Mouse (Mus musculus) mouse trophoblast stem cell (cell line): Measurements from ENCODE around the gene Akt3.

Experiments used
- in situ Hi-C, 2 experiments: fragments of 300-500 bp; cut with MseI, MboI; formaldehyde crosslinking; loops; 2 replicates in 1 of 2; 3 replicates in 1 of 2; pipeline ENCODE4 v1.15.1; 2025

The Akt3 gene

DNA sequence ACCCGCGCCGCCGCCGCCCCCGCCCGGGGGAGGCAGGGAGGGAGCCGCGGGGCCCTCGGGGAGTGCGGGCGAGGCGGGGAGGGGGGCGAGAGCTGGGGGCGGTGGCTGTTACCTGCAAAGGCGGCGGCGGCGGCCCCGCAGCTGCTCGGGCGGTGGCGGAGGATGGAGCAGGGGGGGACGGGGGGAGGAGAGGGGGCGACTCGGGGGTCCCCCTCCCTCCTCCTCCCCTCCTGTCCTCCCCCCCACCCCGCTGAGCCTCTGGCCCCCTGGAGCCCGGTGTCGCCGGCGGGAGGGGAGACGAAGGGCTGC is at the start of gene Akt3:
Gene Akt3 (minus strand): TSS at position 170 of the 309 bp plus-strand sequence.
- in situ Hi-C loops = no loop called here

DNA sequence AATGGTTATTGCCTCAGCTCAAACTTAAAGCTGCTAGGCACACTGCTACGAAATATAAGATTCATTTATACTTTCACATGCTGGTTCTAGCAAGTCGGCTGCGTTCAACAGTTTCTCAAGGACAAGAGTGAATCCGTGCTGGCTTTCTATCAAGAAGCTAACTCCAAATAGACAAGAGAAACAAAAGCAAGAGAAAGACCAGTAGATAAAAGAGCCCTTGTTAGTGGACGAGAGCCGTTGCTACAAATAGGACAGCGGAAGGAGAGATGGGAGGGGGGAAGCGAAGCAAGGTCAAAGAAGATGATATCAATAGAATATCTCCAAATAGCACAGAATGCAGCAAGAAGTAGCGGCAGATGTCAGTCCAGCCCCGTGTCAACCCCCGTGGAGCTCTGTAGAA is 49.5 kb upstream of the Akt3 start:
- in situ Hi-C loops = no loop called here

DNA sequence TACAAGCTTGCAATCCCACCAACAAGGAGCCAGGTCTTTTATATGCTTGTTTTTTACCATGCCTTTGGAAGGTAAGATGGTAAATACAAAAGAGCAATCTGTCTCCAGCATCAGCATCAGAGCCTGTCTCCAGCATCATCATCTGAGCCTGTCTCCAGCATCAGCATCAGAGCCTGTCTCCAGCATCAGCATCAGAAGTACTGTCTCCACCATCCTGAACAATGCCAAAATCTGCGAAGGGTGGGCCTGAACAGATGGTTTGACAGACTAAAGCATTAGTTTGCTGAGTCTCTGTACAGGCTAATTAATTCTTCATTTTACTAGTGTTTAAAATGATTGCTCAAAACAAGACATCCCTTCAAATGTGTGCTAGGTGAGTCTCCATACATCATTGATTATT is 40.2 kb upstream of the Akt3 start:
- in situ Hi-C loops = no loop called here

DNA sequence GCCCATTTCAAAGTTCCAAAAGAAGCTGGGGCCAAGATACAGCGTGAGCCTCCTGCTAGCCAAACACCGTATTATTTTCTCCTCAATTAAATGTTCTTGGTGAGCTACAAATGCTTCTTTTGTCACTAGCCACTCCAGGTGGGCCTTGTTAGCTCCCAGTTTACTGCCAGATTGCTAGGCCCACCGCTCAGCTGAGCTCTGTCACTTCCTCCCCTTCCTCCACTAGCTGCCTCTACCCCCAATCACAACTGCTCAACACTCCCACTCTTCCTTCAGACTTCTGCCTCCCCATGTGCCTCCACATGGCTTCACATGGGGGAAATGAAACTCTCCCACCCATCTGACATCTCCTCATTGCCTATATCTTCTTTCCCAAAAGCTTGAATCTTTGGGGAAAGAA is 28.8 kb upstream of the Akt3 start:
- in situ Hi-C loops = no loop called here

DNA sequence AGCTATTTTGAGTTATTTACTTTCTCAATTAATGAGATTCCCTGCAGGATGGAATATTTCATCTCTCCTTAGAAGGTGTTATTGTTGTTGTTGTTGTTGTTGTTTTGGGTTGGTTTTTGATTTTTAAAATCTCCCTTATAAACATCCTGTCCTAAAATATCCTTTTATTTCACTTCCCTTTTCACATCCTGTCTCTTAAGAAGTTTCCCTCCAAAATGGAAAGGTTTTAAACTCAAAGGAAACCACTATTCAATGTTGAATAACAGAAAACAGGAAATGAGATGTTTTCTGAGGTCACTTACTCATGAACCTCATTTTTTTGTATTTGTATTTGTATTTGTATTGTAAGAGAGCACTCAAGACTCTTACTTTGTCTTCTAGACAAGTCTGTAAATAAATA is 23.9 kb upstream of the Akt3 start:
- in situ Hi-C loops = no loop called here

DNA sequence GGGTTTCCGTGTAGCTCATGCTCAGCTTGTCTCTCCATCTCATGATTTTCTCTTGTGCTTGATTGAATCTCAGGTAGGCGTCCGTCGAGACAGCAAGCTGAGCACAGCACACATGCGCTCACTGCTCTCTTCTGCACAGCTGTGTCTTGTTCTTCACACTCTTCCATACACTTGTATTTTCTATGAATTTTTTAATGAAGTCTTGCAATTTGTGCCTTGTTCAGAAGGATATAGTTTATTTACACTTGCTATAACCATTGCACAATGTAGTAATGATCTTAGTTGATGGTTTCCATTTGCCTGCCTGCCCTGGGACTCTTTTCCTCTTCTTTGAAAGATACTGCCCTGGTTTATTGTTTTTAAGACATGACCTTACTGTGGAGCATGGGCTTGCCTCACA is 19.4 kb upstream of the Akt3 start:
- in situ Hi-C loops = no loop called here

DNA sequence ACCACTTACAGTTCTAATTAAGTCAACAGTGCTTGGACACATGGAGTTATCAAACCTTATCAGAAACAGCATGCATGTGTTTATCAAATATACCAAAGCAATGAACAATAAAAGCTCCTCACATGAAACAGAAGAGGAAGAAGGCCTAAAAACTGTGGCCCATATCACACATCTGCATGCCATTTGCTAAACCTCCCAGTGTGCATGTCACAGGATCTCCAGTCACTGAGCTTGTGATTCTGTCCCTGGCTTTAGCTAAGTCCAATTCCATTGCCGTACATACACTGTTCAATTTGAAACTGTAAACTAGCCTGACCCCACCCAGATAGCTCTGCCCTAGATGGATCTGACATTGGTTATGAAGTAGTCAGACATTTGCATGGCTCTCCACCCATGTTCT is 9.6 kb upstream of the Akt3 start:
- in situ Hi-C loops = no loop called here

DNA sequence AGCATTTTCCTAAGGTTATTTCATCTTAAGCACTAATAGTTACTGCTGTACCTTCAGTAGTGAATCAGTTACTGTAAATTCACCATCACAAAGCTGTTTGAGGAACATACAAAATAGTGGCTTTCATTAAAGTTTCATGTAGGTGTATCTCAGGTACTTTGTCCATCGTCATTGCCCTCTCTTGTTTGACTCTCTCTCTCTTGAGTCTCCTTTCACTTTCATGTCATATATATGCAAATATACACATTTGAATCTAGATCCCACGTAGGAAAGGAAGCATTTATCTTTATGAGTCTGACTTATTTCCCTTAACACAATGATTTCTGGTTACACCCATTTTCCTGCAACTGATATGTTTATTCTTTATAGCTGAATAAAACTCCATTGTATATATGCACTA is 4.9 kb upstream of the Akt3 start:
- in situ Hi-C loops = no loop called here

DNA sequence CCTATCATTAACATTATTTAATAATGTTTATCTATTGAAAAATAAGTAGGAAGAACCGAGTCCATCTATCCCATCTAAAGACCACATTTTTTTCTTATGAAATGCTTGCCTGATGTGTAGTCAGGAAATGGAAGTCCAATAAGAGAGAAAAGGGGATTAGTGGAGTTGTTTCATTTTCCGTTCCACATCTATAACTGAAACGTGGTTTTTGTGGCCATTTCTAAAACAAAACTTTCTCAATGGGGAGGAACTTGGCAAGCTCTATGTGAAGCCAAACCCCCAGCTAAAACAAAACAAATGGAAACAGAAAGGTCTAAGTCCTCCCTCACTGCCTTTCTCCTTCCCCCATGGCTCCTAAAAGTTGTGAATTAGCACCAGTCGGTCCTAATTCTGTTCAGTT is 2.8 kb upstream of the Akt3 start:
- in situ Hi-C loops = no loop called here

DNA sequence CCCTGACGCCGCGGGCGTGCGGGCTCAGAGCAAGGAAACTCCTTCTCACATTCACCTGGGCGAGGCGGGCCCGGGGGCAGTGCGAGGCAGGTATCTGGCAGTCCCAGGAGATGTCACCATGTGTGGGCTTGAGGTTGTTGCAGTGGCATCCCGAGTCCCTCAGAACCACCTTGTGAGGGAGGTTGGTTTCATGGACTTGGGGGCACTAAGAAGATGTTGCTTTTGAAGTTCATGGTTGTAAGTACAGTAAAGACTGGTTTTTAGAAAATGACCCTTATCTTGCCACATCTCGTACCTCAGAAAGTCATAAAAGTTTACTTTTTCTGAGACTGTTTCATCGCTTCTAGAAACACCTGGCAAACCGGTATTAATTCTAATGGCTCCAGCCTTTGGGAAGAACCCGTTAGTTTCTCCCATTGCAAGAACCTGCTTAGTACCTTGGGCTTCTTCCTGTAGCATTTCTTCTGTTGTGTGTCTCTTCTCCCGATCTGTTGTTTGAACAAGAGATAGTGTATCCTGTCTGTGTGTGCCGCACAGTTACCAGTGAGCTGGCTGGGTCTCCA is 1.1 kb upstream of the Akt3 start:
- in situ Hi-C loops = no loop called here

DNA sequence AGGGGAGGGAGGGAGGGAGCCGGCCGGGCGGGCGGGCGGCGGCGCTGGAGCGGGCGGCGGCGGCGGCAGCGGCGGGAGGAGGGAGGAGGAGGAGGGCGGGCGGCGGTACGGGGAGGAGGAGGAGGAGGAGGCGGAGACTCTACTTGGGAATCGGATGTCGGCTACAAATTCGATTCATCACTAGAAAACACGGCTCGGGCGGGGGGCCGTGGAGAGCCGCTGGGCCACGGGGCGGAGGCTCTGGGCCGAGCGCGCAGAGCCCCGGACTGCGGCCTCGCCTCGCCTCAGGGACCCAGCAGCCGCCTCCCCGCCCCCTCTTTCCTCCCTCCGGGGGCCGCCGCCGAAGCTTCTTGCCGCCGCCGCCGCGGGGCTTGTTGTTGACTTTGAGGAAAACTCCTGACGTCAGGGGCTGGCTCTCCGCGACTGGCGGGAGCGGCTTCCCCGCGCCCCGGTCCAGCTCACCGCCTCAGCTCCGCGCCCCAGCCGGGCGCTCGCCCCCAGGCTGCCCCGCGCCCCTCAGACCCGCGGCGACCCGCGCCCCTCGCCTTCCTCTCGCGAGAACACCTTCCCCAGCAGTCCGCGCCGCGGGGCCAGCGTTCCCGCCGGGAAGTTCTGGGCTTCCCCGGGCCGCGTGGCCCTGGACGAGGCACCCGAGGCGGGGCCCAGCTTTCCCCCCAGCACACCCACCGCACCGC is 487 bp upstream of the Akt3 start:
- in situ Hi-C loops = no loop called here

DNA sequence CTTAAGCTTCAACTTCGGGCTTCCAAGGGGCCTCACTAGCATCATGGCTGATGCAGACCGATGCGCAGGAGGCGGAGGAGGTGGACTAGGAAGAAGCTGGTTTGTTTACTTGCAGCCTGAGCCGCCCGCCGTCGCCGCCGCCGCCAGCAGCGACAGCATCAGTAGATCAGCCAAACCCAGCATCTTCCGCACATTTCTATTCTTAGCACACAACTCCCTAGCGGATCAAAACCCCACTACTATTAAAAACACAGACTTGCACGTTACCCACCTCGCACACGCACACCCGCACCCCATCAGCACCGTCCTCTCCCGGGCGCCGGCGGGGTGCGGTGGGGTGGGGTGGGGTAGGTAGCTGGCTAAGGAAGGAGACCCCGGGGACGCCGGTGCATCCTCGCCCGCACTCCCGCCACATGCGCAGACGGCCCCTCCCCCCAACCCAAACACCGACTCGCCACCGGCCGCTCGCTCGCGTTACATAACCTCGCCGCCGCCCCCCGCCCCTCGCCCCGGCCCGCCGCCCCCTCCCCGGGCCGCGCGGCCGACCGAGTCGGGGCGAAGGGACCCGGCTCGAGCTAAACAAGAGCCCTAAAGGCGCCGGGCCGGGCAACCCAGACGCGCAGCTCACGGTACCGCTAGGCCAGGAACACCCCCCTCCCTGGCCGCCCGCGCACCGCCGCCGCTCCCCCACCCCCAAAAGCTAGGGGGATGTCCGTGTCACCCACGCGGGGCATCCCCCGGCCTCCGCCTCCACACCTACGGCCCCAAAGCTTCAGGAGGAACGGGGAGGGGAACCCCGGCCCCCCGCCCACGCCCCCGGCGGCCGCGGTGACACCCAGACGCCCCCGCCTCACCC is 597 bp downstream of the Akt3 start:
- in situ Hi-C loops = no loop called here

DNA sequence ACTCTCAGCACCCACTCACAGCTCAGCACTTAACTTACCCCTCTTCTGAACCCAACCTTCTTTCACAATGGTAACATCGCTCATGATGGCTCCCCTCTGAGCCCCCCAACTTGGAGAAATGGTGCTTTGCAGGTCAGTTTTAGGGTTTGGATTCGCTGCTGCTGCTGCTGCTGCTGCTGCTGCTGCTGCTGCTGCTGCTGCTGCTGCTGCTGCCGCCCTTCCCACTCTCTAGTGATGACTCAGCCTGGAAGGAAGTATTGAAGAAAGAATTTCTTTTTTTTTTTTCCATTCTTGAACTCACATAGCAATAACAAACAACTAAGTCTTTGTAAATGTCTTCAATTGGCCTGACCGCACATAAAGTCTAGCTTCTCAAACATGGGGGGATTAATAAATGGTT is 9.4 kb downstream of the Akt3 start:
- in situ Hi-C loops = no loop called here

DNA sequence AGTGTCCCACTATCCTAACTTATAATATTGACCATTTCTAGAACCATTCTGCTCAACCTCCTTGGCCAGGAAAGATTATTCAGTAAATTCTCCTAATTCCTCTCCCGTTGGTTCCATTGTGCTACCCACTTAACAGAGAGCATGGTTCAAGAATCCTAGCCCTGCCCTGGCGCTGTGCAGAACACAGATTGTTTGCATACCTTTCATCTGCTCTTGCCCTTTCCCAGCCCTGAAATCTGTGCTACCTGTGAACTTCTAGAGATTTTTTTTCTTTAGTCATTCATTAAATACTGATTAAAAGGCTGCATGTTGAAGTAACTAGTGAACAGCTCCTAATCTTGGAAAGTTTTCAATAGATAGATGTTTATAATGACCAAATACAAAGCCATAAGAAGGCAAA is 19.6 kb downstream of the Akt3 start:
- in situ Hi-C loops = no loop called here

DNA sequence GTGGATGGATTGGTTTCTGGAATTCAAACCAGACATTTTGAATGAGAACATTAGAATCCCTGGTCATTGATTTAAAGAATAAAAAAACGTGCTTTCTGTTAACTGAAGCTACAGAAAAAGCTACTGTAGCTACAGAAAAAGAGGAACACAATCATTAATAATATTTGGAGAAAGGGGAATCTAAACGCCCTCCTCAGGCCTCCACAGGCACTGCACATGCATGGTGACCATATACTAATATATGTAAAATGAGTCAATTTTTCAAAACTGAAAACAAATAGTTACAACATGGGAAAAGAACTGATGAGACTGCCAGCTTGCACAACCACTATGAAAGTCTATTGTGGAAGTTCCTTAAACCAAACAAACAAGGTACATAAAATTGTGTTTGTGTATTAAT is 21.3 kb downstream of the Akt3 start:
- in situ Hi-C loops = no loop called here

DNA sequence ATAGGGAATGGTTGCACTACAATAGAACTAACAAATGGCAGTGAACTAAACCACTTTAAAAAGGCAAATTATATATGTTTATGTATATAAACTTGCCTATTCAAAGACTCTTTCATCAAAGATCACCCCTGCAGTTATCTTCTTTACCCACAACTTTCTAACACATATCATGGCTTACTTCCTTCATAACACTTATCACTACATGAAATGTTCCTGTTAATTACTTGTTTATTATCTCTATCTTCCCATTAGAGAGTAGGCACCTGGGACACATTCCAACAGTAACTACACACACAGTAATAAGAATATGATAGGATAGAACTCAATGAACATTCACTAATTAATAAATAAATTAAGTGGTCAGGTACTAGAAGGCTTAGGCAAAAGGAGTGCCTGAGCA is 21.8 kb downstream of the Akt3 start:
- in situ Hi-C loops = no loop called here

DNA sequence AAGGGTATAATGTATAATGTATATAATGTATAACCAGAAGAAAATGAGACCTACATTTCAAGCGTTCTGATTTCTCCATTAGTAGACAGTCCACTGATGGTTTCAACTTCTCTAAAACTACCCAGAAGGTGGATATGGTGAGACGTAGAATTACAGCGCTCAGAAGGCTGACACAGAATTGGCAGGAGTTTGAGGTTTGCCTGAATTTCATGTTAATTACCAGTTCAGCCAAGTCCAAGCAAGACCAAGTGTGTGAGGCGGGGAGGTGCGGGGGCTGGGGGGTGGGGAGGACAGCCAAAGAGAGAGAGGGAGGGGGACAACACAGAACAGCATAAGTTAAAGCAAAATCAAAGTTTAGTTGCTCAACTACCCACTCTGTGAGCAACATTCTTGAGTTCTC is 23.5 kb downstream of the Akt3 start:
- in situ Hi-C loops = no loop called here

DNA sequence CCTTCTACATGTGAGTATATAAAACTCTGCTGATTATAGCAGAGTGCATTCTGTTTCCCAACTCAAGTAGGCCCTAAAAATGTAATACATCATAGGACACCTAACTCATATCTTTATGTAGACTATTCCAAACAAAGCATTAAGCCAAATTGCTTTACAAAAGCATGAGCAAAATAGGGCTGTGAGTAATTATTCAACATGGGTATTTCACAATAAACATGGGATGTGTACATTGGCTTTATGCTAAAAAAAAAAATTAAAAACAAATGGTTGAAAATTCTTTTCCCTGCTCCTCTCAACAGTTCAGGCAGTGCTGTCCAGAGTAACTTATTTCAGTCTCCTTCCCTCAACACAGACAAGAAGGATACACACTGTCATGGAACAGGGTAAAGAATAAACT is 26.9 kb downstream of the Akt3 start:
- in situ Hi-C loops = no loop called here

DNA sequence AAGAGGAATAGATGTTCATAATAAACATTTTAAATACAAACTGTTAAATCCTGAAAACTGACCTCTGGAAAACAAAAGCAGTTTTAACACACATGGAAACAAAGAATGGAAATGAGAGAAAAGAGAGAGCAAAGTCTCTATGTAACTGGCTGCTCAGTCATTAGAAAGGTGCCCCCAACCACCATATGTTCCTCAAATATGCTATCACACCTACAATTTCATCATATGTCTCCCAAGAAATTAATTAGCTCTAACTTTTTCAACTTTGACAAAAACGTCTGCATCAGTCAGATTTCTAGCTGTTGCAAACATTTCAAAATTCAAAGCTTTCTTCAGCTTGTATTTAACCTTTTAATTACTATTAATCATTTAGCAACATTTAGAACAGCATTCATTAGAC is 59.0 kb downstream of the Akt3 start:
- in situ Hi-C loops = no loop called here

DNA sequence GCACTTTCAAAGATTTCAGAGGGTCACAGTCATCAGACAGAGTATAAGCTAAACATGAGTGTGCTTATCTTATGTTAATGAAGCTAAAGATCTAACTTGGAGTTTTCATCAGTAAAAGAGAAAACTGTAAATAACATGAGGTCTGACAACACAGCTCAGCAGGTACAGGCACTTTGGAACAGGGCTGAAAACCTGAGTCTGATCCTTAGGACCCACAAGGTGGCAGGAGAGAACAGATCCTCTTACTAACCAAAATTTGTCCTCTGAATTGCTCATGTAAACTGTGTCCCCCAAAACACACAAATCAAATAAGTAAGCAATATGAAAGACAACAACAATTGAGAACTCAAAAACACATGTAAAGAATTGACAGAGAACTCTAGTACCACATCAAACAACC is 62.8 kb downstream of the Akt3 start:
- in situ Hi-C loops = no loop called here

DNA sequence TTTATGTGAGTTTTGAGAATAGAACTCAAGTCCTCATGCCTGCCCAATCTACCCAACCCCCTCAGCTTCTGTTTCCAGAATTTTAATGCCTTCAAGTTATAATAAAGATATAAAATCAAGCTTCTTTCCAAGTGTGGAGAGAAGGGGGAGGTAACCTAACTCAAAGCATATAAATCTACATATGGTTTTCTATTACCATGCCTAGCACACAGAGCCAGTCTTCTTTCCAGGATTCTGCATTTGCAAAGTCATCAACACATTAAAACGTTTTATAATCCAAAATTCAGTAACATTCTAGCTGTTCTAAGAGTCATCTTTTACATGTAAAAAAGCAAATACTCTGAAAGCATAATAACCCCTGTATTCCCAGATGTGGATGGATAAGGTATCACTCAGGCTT is 63.7 kb downstream of the Akt3 start:
- in situ Hi-C loops = no loop called here

DNA sequence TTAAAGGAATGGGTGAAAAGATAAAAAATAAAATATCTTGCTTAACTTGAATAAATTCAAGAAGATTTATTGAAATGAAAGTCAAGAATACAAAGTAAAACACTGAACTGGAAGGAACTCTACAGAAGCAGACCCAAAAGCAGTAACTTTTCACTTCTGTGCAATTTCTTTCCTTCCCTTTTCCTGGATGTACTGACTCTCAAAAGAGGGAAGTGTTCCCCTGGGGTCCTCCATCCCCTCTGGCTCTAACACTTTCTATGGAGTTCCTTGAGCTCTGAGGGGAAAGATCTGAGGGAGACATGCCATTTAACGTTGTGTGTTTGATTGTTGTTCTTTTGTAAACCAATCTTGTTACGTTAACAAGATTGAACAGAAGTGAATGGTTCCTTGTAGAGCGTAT is 66.4 kb downstream of the Akt3 start:
- in situ Hi-C loops = no loop called here

DNA sequence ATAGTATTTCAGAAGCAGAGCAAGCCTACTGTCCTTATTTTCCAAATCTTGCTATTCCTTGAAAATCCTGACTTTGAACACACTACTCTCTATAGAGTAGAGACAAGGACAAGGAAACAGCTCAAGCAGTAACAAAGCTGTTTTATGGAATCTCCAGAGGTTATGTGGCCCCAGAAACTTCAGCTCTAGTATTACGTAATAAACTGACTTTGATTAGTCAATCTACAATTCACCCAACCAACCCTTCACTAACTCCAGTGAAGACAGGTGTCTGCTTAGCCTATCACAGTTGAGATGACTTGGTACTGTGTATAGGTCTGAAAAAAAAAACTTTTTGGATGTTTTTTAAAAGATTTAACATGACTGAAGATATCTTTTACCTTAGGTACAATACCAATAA is 67.6 kb downstream of the Akt3 start:
- in situ Hi-C loops = no loop called here
